Mouse (Mus musculus): ENCODE measurements around the gene Olfr1195. TPM values are rescaled to one million over a fixed set of nuclear protein-coding genes. Genes with fewer than 3 reads are reported as not detected.
"Not testable (repeated sequence)": the region's sequence is repeated elsewhere in the genome, so short reads cannot be mapped to it uniquely, and the experiment has no call there.

Olfr1195 gene
- polyA plus RNA-seq (2016; fragmentation: Nextera tagmentation; extraction: Ambion mirVana): not detected in 2 replicates

GRCm38 (mm10) chr2:88689087-88689486 lies at the start of gene Olfr1195:
TSS of gene Olfr1195 (minus strand) at chr2:88689187.
- no peaks in the 10 kb centered on the region for H3K36me3 ChIP-seq
- no peak for DNase-seq (ENCODE audit: low spot score)
- no peaks in the 10 kb centered on the region for H3K4me1 ChIP-seq
- no peak within 1 kb of the TSS for H3K4me3 ChIP-seq
- H3K27me3 ChIP-seq (ENCODE audit: low read depth, poor library complexity, severe bottlenecking): no peaks in the 10 kb centered on the region
- no peaks in the 10 kb centered on the region for H3K9me3 ChIP-seq (replicated peaks)
- no peak within 1 kb of the TSS for H3K27ac ChIP-seq

- Histone ChIP-seq H3K9me3 (replicated peaks) (no peaks in the 10 kb centered on the region), H3K36me3 (no peaks in the 10 kb centered on the region), H3K4me1 (no peaks in the 10 kb centered on the region), H3K4me3 (no peak within 1 kb of the TSS), H3K27me3 (ENCODE audit: low read depth, poor library complexity, severe bottlenecking) (no peaks in the 10 kb centered on the region), H3K27ac (no peak within 1 kb of the TSS)
- DNase-seq (ENCODE audit: low spot score): no peak
- 85% methylated on average over 1 of the region's 1 CpGs for WGBS
Measured at GRCm38 (mm10) chr2:88732266-88732665, 43.3 kb upstream of the Olfr1195 start, which contains the start of gene Olfr1197. TSS of gene Olfr1197 (minus strand) at chr2:88732366.

GRCm38 (mm10) chr2:88704497-88704896 lies 15.5 kb upstream of the Olfr1195 start, which contains the start of gene Olfr1196:
TSS of gene Olfr1196 (minus strand) at chr2:88704597.
- no peaks in the 10 kb centered on the region for H3K36me3 ChIP-seq
- WGBS: 94% methylated on average over 2 of the region's 2 CpGs
- H3K4me1 ChIP-seq: no peaks in the 10 kb centered on the region
- H3K27ac ChIP-seq: no peak within 1 kb of the TSS
- no peaks in the 10 kb centered on the region for H3K27me3 ChIP-seq (ENCODE audit: low read depth, poor library complexity, severe bottlenecking)
- H3K4me3 ChIP-seq: no peak within 1 kb of the TSS
- no peaks in the 10 kb centered on the region for H3K9me3 ChIP-seq (replicated peaks)
- no peak for DNase-seq (ENCODE audit: low spot score)

GRCm38 (mm10) chr2:88675328-88675727 lies 13.7 kb downstream of the Olfr1195 start, which contains the start of gene Olfr1193:
TSS of gene Olfr1193 (plus strand) at chr2:88675628.
- not testable (repeated sequence) for H3K27me3 ChIP-seq (ENCODE audit: low read depth, poor library complexity, severe bottlenecking); H3K9me3 ChIP-seq (replicated peaks); H3K27ac ChIP-seq; H3K36me3 ChIP-seq; DNase-seq (ENCODE audit: low spot score); H3K4me1 ChIP-seq; H3K4me3 ChIP-seq

- 38% methylated on average over 1 of the region's 1 CpGs for WGBS
- Histone ChIP-seq H3K27ac (no peak within 1 kb of the TSS), H3K4me1 (no peaks in the 10 kb centered on the region), H3K36me3 (no peaks in the 10 kb centered on the region), H3K9me3 (replicated peaks) (no peaks in the 10 kb centered on the region), H3K4me3 (no peak within 1 kb of the TSS), H3K27me3 (ENCODE audit: low read depth, poor library complexity, severe bottlenecking) (no peaks in the 10 kb centered on the region)
- no peak for DNase-seq (ENCODE audit: low spot score)
Measured at GRCm38 (mm10) chr2:88648209-88648608, 40.8 kb downstream of the Olfr1195 start, which contains the start of gene Olfr1192-ps1. TSS of gene Olfr1192-ps1 (plus strand) at chr2:88648509.

GRCm38 (mm10) chr2:88640242-88640641 lies 48.7 kb downstream of the Olfr1195 start, which contains the start of gene Olfr1191-ps1:
TSS of gene Olfr1191-ps1 (plus strand) at chr2:88640542.
- H3K36me3 ChIP-seq; H3K27me3 ChIP-seq (ENCODE audit: low read depth, poor library complexity, severe bottlenecking); H3K4me3 ChIP-seq; H3K27ac ChIP-seq; DNase-seq (ENCODE audit: low spot score); H3K9me3 ChIP-seq (replicated peaks); H3K4me1 ChIP-seq: not testable (repeated sequence)
- 97% methylated on average over 1 of the region's 1 CpGs for WGBS

Other genes starting within 250 kb of the Olfr1195 start
- not detected in 2 replicates for gene Gm13757, start 240.1 kb downstream of the Olfr1195 start, polyA plus RNA-seq (2016; fragmentation: Nextera tagmentation; extraction: Ambion mirVana)
- gene Olfr1183, start 234.3 kb downstream of the Olfr1195 start, polyA plus RNA-seq (2016; fragmentation: Nextera tagmentation; extraction: Ambion mirVana): not detected in 2 replicates
- gene Olfr1184, start 205.6 kb downstream of the Olfr1195 start, polyA plus RNA-seq (2016; fragmentation: Nextera tagmentation; extraction: Ambion mirVana): not detected in 2 replicates
- not detected in 2 replicates for gene Olfr1185-ps1, start 195.9 kb downstream of the Olfr1195 start, polyA plus RNA-seq (2016; fragmentation: Nextera tagmentation; extraction: Ambion mirVana)
- not detected in 2 replicates for gene Olfr1186, start 170.6 kb downstream of the Olfr1195 start, polyA plus RNA-seq (2016; fragmentation: Nextera tagmentation; extraction: Ambion mirVana)
- not detected in 2 replicates for gene Olfr1188, start 132.3 kb downstream of the Olfr1195 start, polyA plus RNA-seq (2016; fragmentation: Nextera tagmentation; extraction: Ambion mirVana)
- not detected in 2 replicates for gene Olfr1189, start 102.7 kb downstream of the Olfr1195 start, polyA plus RNA-seq (2016; fragmentation: Nextera tagmentation; extraction: Ambion mirVana)
- gene Olfr1191-ps1, start 48.6 kb downstream of the Olfr1195 start, polyA plus RNA-seq (2016; fragmentation: Nextera tagmentation; extraction: Ambion mirVana): not detected in 2 replicates
- not detected in 2 replicates for gene Olfr1192-ps1, start 40.7 kb downstream of the Olfr1195 start, polyA plus RNA-seq (2016; fragmentation: Nextera tagmentation; extraction: Ambion mirVana)
- gene Olfr1193, start 13.6 kb downstream of the Olfr1195 start, polyA plus RNA-seq (2016; fragmentation: Nextera tagmentation; extraction: Ambion mirVana): not detected in 2 replicates
- not detected in 2 replicates for gene Olfr1196, start 15.4 kb upstream of the Olfr1195 start, polyA plus RNA-seq (2016; fragmentation: Nextera tagmentation; extraction: Ambion mirVana)
- not detected in 2 replicates for gene Olfr1197, start 43.2 kb upstream of the Olfr1195 start, polyA plus RNA-seq (2016; fragmentation: Nextera tagmentation; extraction: Ambion mirVana)
- gene Olfr1198, start 62.2 kb upstream of the Olfr1195 start, polyA plus RNA-seq (2016; fragmentation: Nextera tagmentation; extraction: Ambion mirVana): not detected in 2 replicates
- not detected in 2 replicates for gene Olfr1199, start 71.3 kb upstream of the Olfr1195 start, polyA plus RNA-seq (2016; fragmentation: Nextera tagmentation; extraction: Ambion mirVana)
- not detected in 2 replicates for gene Olfr1200, start 81.3 kb upstream of the Olfr1195 start, polyA plus RNA-seq (2016; fragmentation: Nextera tagmentation; extraction: Ambion mirVana)
- gene Olfr1201, start 103.8 kb upstream of the Olfr1195 start, polyA plus RNA-seq (2016; fragmentation: Nextera tagmentation; extraction: Ambion mirVana): not detected in 2 replicates
- gene Olfr1202, start 125.3 kb upstream of the Olfr1195 start, polyA plus RNA-seq (2016; fragmentation: Nextera tagmentation; extraction: Ambion mirVana): 0.04 TPM in 2 replicates
- gene Olfr1205, start 140.6 kb upstream of the Olfr1195 start, polyA plus RNA-seq (2016; fragmentation: Nextera tagmentation; extraction: Ambion mirVana): not detected in 2 replicates
- not detected in 2 replicates for gene Olfr1204, start 160.1 kb upstream of the Olfr1195 start, polyA plus RNA-seq (2016; fragmentation: Nextera tagmentation; extraction: Ambion mirVana)
- not detected in 2 replicates for gene Olfr1206, start 174.0 kb upstream of the Olfr1195 start, polyA plus RNA-seq (2016; fragmentation: Nextera tagmentation; extraction: Ambion mirVana)
- gene Olfr1208, start 213.1 kb upstream of the Olfr1195 start, polyA plus RNA-seq (2016; fragmentation: Nextera tagmentation; extraction: Ambion mirVana): not detected in 2 replicates
- gene Olfr1209, start 226.0 kb upstream of the Olfr1195 start, polyA plus RNA-seq (2016; fragmentation: Nextera tagmentation; extraction: Ambion mirVana): not detected in 2 replicates
- not detected in 2 replicates for gene Olfr1211, start 248.9 kb upstream of the Olfr1195 start, polyA plus RNA-seq (2016; fragmentation: Nextera tagmentation; extraction: Ambion mirVana)